In genomic region chr11:58570405-58570804, GRCm38 (mm10) we compare ENCODE assay signal across 28 mouse cellular contexts. TPM values are rescaled to one million over a fixed set of nuclear protein-coding genes. Genes with fewer than 3 reads are reported as not detected.
DNase-seq lines count a peak whose midpoint lies in the region; ATAC-seq and TF ChIP-seq lines count a peak whose summit lies in the region.
"Had no signal": no experiment of that assay in that cellular context is flagged by ENCODE, and none has a peak within 500 bp of the region (broad histone marks: within the 10 kb centered on the region; RNA-seq: fewer than 3 reads in every experiment).

Gene Olfr224, minus strand, starts transcription at chr11:58570553.

- WGBS in heart, embryonic 10.5 days, result 67% methylated on average over 5 of the region's 5 CpGs
- 72% methylated on average over 5 of the region's 5 CpGs for WGBS in limb, embryonic 14.5 days
- 87% methylated on average over 5 of the region's 5 CpGs for WGBS in limb, embryonic 10.5 days
- 75% methylated on average over 5 of the region's 5 CpGs for WGBS in midbrain, embryonic 15.5 days

- H3K27ac ChIP-seq in heart, embryonic 10.5 days, result no peak within 1 kb of the TSS
- no peak within 1 kb of the TSS for H3K27ac ChIP-seq in limb, embryonic 14.5 days (replicated peaks; ENCODE audit: low read depth, low read length)
- no peak within 1 kb of the TSS for H3K27ac ChIP-seq in limb, embryonic 10.5 days
- no peak within 1 kb of the TSS for H3K27ac ChIP-seq in midbrain, embryonic 15.5 days
- H3K27ac ChIP-seq: forebrain, embryonic 10.5 days; heart, embryonic 15.5 days; hindbrain, embryonic 15.5 days; intestine, embryonic 15.5 days; left cerebral cortex, adult 2 months; liver, embryonic 12.5 days; neural tube, embryonic 12.5 days had no signal

- H3K27me3 ChIP-seq in heart, embryonic 10.5 days (ENCODE audit: insufficient read depth, poor library complexity, severe bottlenecking), result no peaks in the 10 kb centered on the region
- H3K27me3 ChIP-seq in limb, embryonic 14.5 days (ENCODE audit: control insufficient read depth, insufficient read depth, low read length), result no peaks in the 10 kb centered on the region
- no peaks in the 10 kb centered on the region for H3K27me3 ChIP-seq in limb, embryonic 10.5 days (ENCODE audit: low read depth, poor library complexity, severe bottlenecking)
- no peaks in the 10 kb centered on the region for H3K27me3 ChIP-seq in midbrain, embryonic 15.5 days (replicated peaks)
- H3K27me3 ChIP-seq: heart, embryonic 15.5 days; hindbrain, embryonic 15.5 days; intestine, embryonic 15.5 days; liver, embryonic 12.5 days; neural tube, embryonic 12.5 days had no signal

- no peak within 1 kb of the TSS for H3K4me2 ChIP-seq in limb, embryonic 14.5 days (replicated peaks; ENCODE audit: low read depth, low read length, severe bottlenecking)
- H3K4me2 ChIP-seq in midbrain, embryonic 15.5 days, result no peak within 1 kb of the TSS
- H3K4me2 ChIP-seq: heart, embryonic 15.5 days; hindbrain, embryonic 15.5 days; intestine, embryonic 15.5 days; liver, embryonic 12.5 days; midbrain, embryonic 11.5 days; neural tube, embryonic 12.5 days had no signal

- H3K4me1 ChIP-seq in heart, embryonic 10.5 days, result no peaks in the 10 kb centered on the region
- H3K4me1 ChIP-seq in limb, embryonic 14.5 days (ENCODE audit: control insufficient read depth, insufficient read depth, low read length), result no peaks in the 10 kb centered on the region
- H3K4me1 ChIP-seq in limb, embryonic 10.5 days, result no peaks in the 10 kb centered on the region
- no peaks in the 10 kb centered on the region for H3K4me1 ChIP-seq in midbrain, embryonic 15.5 days
- H3K4me1 ChIP-seq: forebrain, embryonic 10.5 days; heart, embryonic 15.5 days; hindbrain, embryonic 15.5 days; intestine, embryonic 15.5 days; liver, embryonic 12.5 days; neural tube, embryonic 12.5 days had no signal

- no peaks in the 10 kb centered on the region for H3K36me3 ChIP-seq in heart, embryonic 10.5 days
- H3K36me3 ChIP-seq in limb, embryonic 14.5 days (ENCODE audit: control insufficient read depth, insufficient read depth, low read length), result no peaks in the 10 kb centered on the region
- no peaks in the 10 kb centered on the region for H3K36me3 ChIP-seq in limb, embryonic 10.5 days
- no peaks in the 10 kb centered on the region for H3K36me3 ChIP-seq in midbrain, embryonic 15.5 days (replicated peaks)
- H3K36me3 ChIP-seq: forebrain, embryonic 10.5 days; G1E; heart, embryonic 15.5 days; hindbrain, embryonic 15.5 days; intestine, embryonic 15.5 days; liver, embryonic 12.5 days; neural tube, embryonic 12.5 days had no signal

- intact Hi-C loops in heart, postnatal 25 days (cut with DNase I), result no loop called here

- H3K9me3 ChIP-seq in heart, embryonic 10.5 days, result no peaks in the 10 kb centered on the region
- H3K9me3 ChIP-seq in limb, embryonic 14.5 days (ENCODE audit: control insufficient read depth, low read length), result no peaks in the 10 kb centered on the region
- no peaks in the 10 kb centered on the region for H3K9me3 ChIP-seq in limb, embryonic 10.5 days (replicated peaks)
- H3K9me3 ChIP-seq in midbrain, embryonic 15.5 days, result no peaks in the 10 kb centered on the region
- H3K9me3 ChIP-seq: forebrain, embryonic 10.5 days; G1E; heart, embryonic 15.5 days; hindbrain, embryonic 15.5 days; intestine, embryonic 15.5 days; liver, embryonic 12.5 days; neural tube, embryonic 12.5 days had no signal

- no peak within 1 kb of the TSS for H3K9ac ChIP-seq in limb, embryonic 14.5 days (ENCODE audit: low read depth, low read length, severe bottlenecking)
- H3K9ac ChIP-seq in midbrain, embryonic 15.5 days, result no peak within 1 kb of the TSS
- H3K9ac ChIP-seq: heart, embryonic 15.5 days; hindbrain, embryonic 15.5 days; intestine, embryonic 15.5 days; liver, embryonic 12.5 days; neural tube, embryonic 12.5 days had no signal

- TF ChIP-seq POLR2A in limb, embryonic 14.5 days (IDR thresholded peaks at IDR 0.05; ENCODE audit: borderline replicate concordance, extremely low read depth, insufficient read depth, insufficient read length), result no peak

- no peak within 1 kb of the TSS for H3K4me3 ChIP-seq in heart, embryonic 10.5 days
- no peak within 1 kb of the TSS for H3K4me3 ChIP-seq in limb, embryonic 14.5 days (replicated peaks; ENCODE audit: low read length)
- H3K4me3 ChIP-seq in limb, embryonic 10.5 days, result no peak within 1 kb of the TSS
- no peak within 1 kb of the TSS for H3K4me3 ChIP-seq in midbrain, embryonic 15.5 days
- H3K4me3 ChIP-seq: forebrain, embryonic 10.5 days; heart, embryonic 15.5 days; hindbrain, embryonic 15.5 days; intestine, embryonic 15.5 days; left cerebral cortex, adult 2 months; liver, embryonic 12.5 days; neural tube, embryonic 12.5 days had no signal

- ATAC-seq in limb, embryonic 14.5 days (ENCODE audit: low FRiP score, low read depth), result no peak
- ATAC-seq in midbrain, embryonic 15.5 days (replicated peaks), result no peak
- ATAC-seq: intestine, embryonic 15.5 days; liver, embryonic 12.5 days had no signal

- DNase-seq in heart, adult 11 months, result peak; percentile 90
- no peak for DNase-seq in heart, embryonic 10.5 days (ENCODE audit: low spot score)
- peak; percentile 49 for DNase-seq in limb, embryonic 14.5 days (ENCODE audit: low spot score)
- DNase-seq in limb, embryonic 10.5 days (ENCODE audit: low spot score), result no peak
- DNase-seq in gastrocnemius, postnatal 10 days, result peak; percentile 45
- DNase-seq in heart, postnatal 25 days (ENCODE audit: low spot score), result peak; percentile 10
- no peak for DNase-seq in layer of hippocampus, postnatal 10 days (ENCODE audit: low spot score in 2 of 2)
- DNase-seq: adrenal gland, postnatal 25 days; cerebellum, adult 11-12 months; cerebellum, postnatal 25 days; embryo, embryonic 11 days; kidney, adult 9 months; lung, adult 2 months; spleen, adult 18-20 months; thymus, adult 18-20 months had no signal

RNA-seq across cellular contexts. Expression of gene Olfr224, which starts in this region (rescaled TPM):
- polyA plus RNA-seq in heart, embryonic 10.5 days (2016; fragmentation: Nextera tagmentation; extraction: Ambion mirVana), result not detected in 2 replicates
- 0.09 and 0.15 TPM in 2 replicates for polyA plus RNA-seq in limb, embryonic 14.5 days (2012; rRNA removed)
- not detected in 2 replicates for polyA plus RNA-seq in limb, embryonic 14.5 days (2014; fragmentation: Nextera tagmentation; extraction: Ambion mirVana)
- polyA plus RNA-seq in limb, embryonic 10.5 days (2016; fragmentation: Nextera tagmentation; extraction: Ambion mirVana), result not detected in 2 replicates
- total RNA-seq in gastrocnemius, postnatal 10 days (2021), result not detected
- total RNA-seq in heart, postnatal 25 days (2021), result not detected
- polyA plus RNA-seq in midbrain, embryonic 15.5 days (2015; fragmentation: Nextera tagmentation; extraction: Ambion mirVana), result not detected in 2 replicates
- not detected for total RNA-seq in layer of hippocampus, postnatal 10 days (2021)
- total RNA-seq: adrenal gland, postnatal 25 days; gastrocnemius, adult 8-10 months; left cerebral cortex, adult 2 months had no signal
- polyA plus RNA-seq: forebrain, embryonic 10.5 days; G1E; hindbrain, embryonic 15.5 days; intestine, embryonic 15.5 days; limb, embryonic 11.5 days; liver, embryonic 12.5 days; midbrain, embryonic 11.5 days; neural tube, embryonic 12.5 days; stomach, embryonic 14.5 days had no signal

Comparison
In these comparisons a context has a peak if more than half of its experiments do, and no peak if none do; other contexts are left out.
1. Peak in DNase-seq in limb, embryonic 14.5 days; RNA of the gene not detected or under 1 TPM.
2. Peak in DNase-seq in gastrocnemius, postnatal 10 days; RNA of the gene not detected or under 1 TPM.
3. Peak in DNase-seq in heart, postnatal 25 days; RNA of the gene not detected or under 1 TPM.